Mouse (Mus musculus): ENCODE measurements around the gene Hoxa10.

The Hoxa10 gene

GRCm38 (mm10) chr6:52205638-52206621, 34.7 kb downstream of the Hoxa10 start:
- DNase-seq (ENCODE audit: low spot score in 2 of 2) = no peak

- no peak for DNase-seq (ENCODE audit: low spot score in 2 of 2)
Measured at GRCm38 (mm10) chr6:52205221-52205620, 35.4 kb downstream of the Hoxa10 start.

- DNase-seq (ENCODE audit: low spot score in 2 of 2) = no peak
Measured at GRCm38 (mm10) chr6:52204050-52204752, 36.5 kb downstream of the Hoxa10 start, which contains the start of gene Hoxa5. Gene Hoxa5 (minus strand): TSS chr6:52204587.

GRCm38 (mm10) chr6:52203371-52204049, 37.1 kb downstream of the Hoxa10 start:
- no peak for DNase-seq (ENCODE audit: low spot score in 2 of 2)

GRCm38 (mm10) chr6:52203121-52203370, 37.6 kb downstream of the Hoxa10 start:
- no peak for DNase-seq (ENCODE audit: low spot score in 2 of 2)

GRCm38 (mm10) chr6:52202362-52203120, 38.1 kb downstream of the Hoxa10 start:
- DNase-seq (ENCODE audit: low spot score in 2 of 2) = no peak

GRCm38 (mm10) chr6:52201269-52201668, 39.4 kb downstream of the Hoxa10 start:
- DNase-seq (ENCODE audit: low spot score in 2 of 2) = no peak

GRCm38 (mm10) chr6:52200751-52201250, 39.9 kb downstream of the Hoxa10 start:
- no peak for DNase-seq (ENCODE audit: low spot score in 2 of 2)

GRCm38 (mm10) chr6:52200073-52200750, 40.4 kb downstream of the Hoxa10 start:
- no peak for DNase-seq (ENCODE audit: low spot score in 2 of 2)

GRCm38 (mm10) chr6:52197271-52197670, 43.4 kb downstream of the Hoxa10 start:
- DNase-seq (ENCODE audit: low spot score in 2 of 2) = no peak

GRCm38 (mm10) chr6:52196811-52197210, 43.8 kb downstream of the Hoxa10 start:
- no peak for DNase-seq (ENCODE audit: low spot score in 2 of 2)

GRCm38 (mm10) chr6:52194690-52195089, 46.0 kb downstream of the Hoxa10 start:
- no peak for DNase-seq (ENCODE audit: low spot score in 2 of 2)

GRCm38 (mm10) chr6:52191860-52192550, 48.6 kb downstream of the Hoxa10 start:
- DNase-seq (ENCODE audit: low spot score in 2 of 2) = no peak

GRCm38 (mm10) chr6:52190906-52191810, 49.5 kb downstream of the Hoxa10 start, which contains the start of gene Hoxa4:
Gene Hoxa4 (minus strand): TSS chr6:52191753.
- no peak for DNase-seq (ENCODE audit: low spot score in 2 of 2)

- no peak for DNase-seq (ENCODE audit: low spot score in 2 of 2)
Measured at GRCm38 (mm10) chr6:52190410-52190809, 50.2 kb downstream of the Hoxa10 start.

GRCm38 (mm10) chr6:52189909-52190308, 50.7 kb downstream of the Hoxa10 start:
- no peak for DNase-seq (ENCODE audit: low spot score in 2 of 2)

GRCm38 (mm10) chr6:52189172-52189591, 51.5 kb downstream of the Hoxa10 start:
- no peak for DNase-seq (ENCODE audit: low spot score in 2 of 2)

GRCm38 (mm10) chr6:52186500-52186899, 54.2 kb downstream of the Hoxa10 start:
- DNase-seq (ENCODE audit: low spot score in 2 of 2) = no peak

GRCm38 (mm10) chr6:52185834-52186233, 54.8 kb downstream of the Hoxa10 start:
- DNase-seq (ENCODE audit: low spot score in 2 of 2) = no peak
